Comparison of ENCODE assay signal across 8 mouse cellular contexts in genomic region chr1:143738811-143739210, GRCm38 (mm10). TPM values are rescaled to one million over a fixed set of nuclear protein-coding genes. Genes with fewer than 3 reads are reported as not detected.
DNase-seq lines count a peak whose midpoint lies in the region; ATAC-seq lines count a peak whose summit lies in the region.

No protein-coding gene starts in this region.

- H3K4me2 ChIP-seq in kidney, embryonic 14.5 days (replicated peaks; ENCODE audit: low read depth, low read length), result peak overlapping the region; percentile 73
- peak overlapping the region; percentile 71 for H3K4me2 ChIP-seq in hindbrain, embryonic 11.5 days (replicated peaks; ENCODE audit: low read depth, low read length)
- peak overlapping the region; percentile 96 for H3K4me2 ChIP-seq in stomach, embryonic 16.5 days (ENCODE audit: low read depth, low read length)

- peak overlapping the region; percentile 74 for H3K9ac ChIP-seq in kidney, embryonic 14.5 days (ENCODE audit: low read depth, low read length)
- peak overlapping the region; percentile 85 for H3K9ac ChIP-seq in hindbrain, embryonic 11.5 days (ENCODE audit: low read depth, low read length)
- peak overlapping the region; percentile 84 for H3K9ac ChIP-seq in stomach, embryonic 16.5 days (ENCODE audit: low read length)

- WGBS in kidney, embryonic 14.5 days, result 22% methylated on average over 11 of the region's 11 CpGs
- WGBS in hindbrain, embryonic 11.5 days, result 27% methylated on average over 10 of the region's 11 CpGs
- WGBS in stomach, embryonic 16.5 days, result 13% methylated on average over 10 of the region's 11 CpGs

- H3K27me3 ChIP-seq in kidney, embryonic 14.5 days (ENCODE audit: control insufficient read depth, insufficient read depth, low read length), result no peaks in the 10 kb centered on the region
- no peaks in the 10 kb centered on the region for H3K27me3 ChIP-seq in hindbrain, embryonic 11.5 days (ENCODE audit: control insufficient read depth, insufficient read depth, low read length)
- H3K27me3 ChIP-seq in stomach, embryonic 16.5 days (ENCODE audit: control insufficient read depth, insufficient read depth, low read length), result no peaks in the 10 kb centered on the region

- H3K4me3 ChIP-seq in kidney, embryonic 14.5 days (ENCODE audit: low read length), result peak overlapping the region; percentile 68
- H3K4me3 ChIP-seq in brown adipose tissue, adult 24 weeks (ENCODE audit: insufficient read depth, low read depth, low read length), result peak overlapping the region; percentile 71
- peak overlapping the region; percentile 63 for H3K4me3 ChIP-seq in hindbrain, embryonic 11.5 days (ENCODE audit: low read depth, low read length)
- H3K4me3 ChIP-seq in stomach, embryonic 16.5 days (replicated peaks; ENCODE audit: low read length), result peak overlapping the region; percentile 89

- peak; percentile 16; the same call in 1 of the 2 replicates for ATAC-seq in kidney, embryonic 14.5 days (ENCODE audit: low FRiP score, low TSS enrichment)
- peak; percentile 22; the same call in 1 of the 2 replicates for ATAC-seq in hindbrain, embryonic 11.5 days (ENCODE audit: low FRiP score)
- ATAC-seq in stomach, embryonic 16.5 days (ENCODE audit: insufficient read depth, low FRiP score), result no peak

- no peak for DNase-seq in kidney, adult 8-10 months
- no peak for DNase-seq in hindbrain, embryonic 11.5 days (ENCODE audit: low spot score)
- peak; percentile 25 for DNase-seq in lung, postnatal 36 days
- DNase-seq in right cerebral cortex, adult 18-20 months, result no peak
- no peak for DNase-seq in right cerebral cortex, postnatal 14 days

- H3K27ac ChIP-seq in kidney, embryonic 14.5 days (ENCODE audit: low read depth, low read length), result no peak overlapping the region
- H3K27ac ChIP-seq in brown adipose tissue, adult 24 weeks (replicated peaks; ENCODE audit: low read depth, low read length), result no peak overlapping the region
- H3K27ac ChIP-seq in hindbrain, embryonic 11.5 days (ENCODE audit: low read depth, low read length), result 0 out of 2 replicates have a peak overlapping the region, but pooled peaks have one; percentile 36
- H3K27ac ChIP-seq in stomach, embryonic 16.5 days (ENCODE audit: low read length), result peak overlapping the region; percentile 62; the same call in 1 of the 2 replicates

- H3K9me3 ChIP-seq in kidney, embryonic 14.5 days (ENCODE audit: control insufficient read depth, low read length), result no peaks in the 10 kb centered on the region
- H3K9me3 ChIP-seq in hindbrain, embryonic 11.5 days (ENCODE audit: control insufficient read depth, low read length), result no peaks in the 10 kb centered on the region
- no peaks in the 10 kb centered on the region for H3K9me3 ChIP-seq in stomach, embryonic 16.5 days (replicated peaks; ENCODE audit: control insufficient read depth, low read length)

- peaks cover 11% of the 10 kb centered on the region; the same call in 1 of the 2 replicates for H3K36me3 ChIP-seq in kidney, embryonic 14.5 days (ENCODE audit: control insufficient read depth, insufficient read depth, low read length)
- no peaks in the 10 kb centered on the region for H3K36me3 ChIP-seq in hindbrain, embryonic 11.5 days (ENCODE audit: control insufficient read depth, insufficient read depth, low read length)
- 0 out of 2 replicates have a peak, but pooled peaks cover 6% of the 10 kb centered on the region for H3K36me3 ChIP-seq in stomach, embryonic 16.5 days (ENCODE audit: control insufficient read depth, insufficient read depth, low read length)

- no peaks in the 10 kb centered on the region for H3K4me1 ChIP-seq in kidney, embryonic 14.5 days (ENCODE audit: control insufficient read depth, insufficient read depth, low read length)
- H3K4me1 ChIP-seq in brown adipose tissue, adult 24 weeks (ENCODE audit: control insufficient read depth, insufficient read depth, insufficient read length, low read length), result no peaks in the 10 kb centered on the region
- H3K4me1 ChIP-seq in hindbrain, embryonic 11.5 days (replicated peaks; ENCODE audit: control insufficient read depth, insufficient read depth, low read length), result no peaks in the 10 kb centered on the region
- H3K4me1 ChIP-seq in stomach, embryonic 16.5 days (ENCODE audit: control insufficient read depth, insufficient read depth, low read length), result peaks cover 6% of the 10 kb centered on the region

RNA-seq across cellular contexts. Expression of gene Glrx2, which starts 22.7 kb away (rescaled TPM):
- polyA plus RNA-seq in kidney, embryonic 14.5 days (2014; fragmentation: Nextera tagmentation; extraction: Ambion mirVana), result 74.9 and 76.5 TPM in 2 replicates
- 87.4 and 102 TPM in 2 replicates for polyA plus RNA-seq in brown adipose tissue, adult 24 weeks (2012; ENCODE audit: insufficient read depth, insufficient read length, missing spikeins)
- 73.1 and 76.9 TPM in 2 replicates for polyA plus RNA-seq in hindbrain, embryonic 11.5 days (2014; fragmentation: Nextera tagmentation; extraction: Ambion mirVana)
- polyA plus RNA-seq in stomach, embryonic 16.5 days (2015; fragmentation: Nextera tagmentation; extraction: Ambion mirVana), result 85.2 and 97.9 TPM in 2 replicates

RNA-seq across cellular contexts. Expression of gene Cdc73, which starts 36.1 kb away (rescaled TPM):
- 27.3 and 28.7 TPM in 2 replicates for polyA plus RNA-seq in kidney, embryonic 14.5 days (2014; fragmentation: Nextera tagmentation; extraction: Ambion mirVana)
- 26.7 and 27.2 TPM in 2 replicates for polyA plus RNA-seq in brown adipose tissue, adult 24 weeks (2012; ENCODE audit: insufficient read depth, insufficient read length, missing spikeins)
- polyA plus RNA-seq in hindbrain, embryonic 11.5 days (2014; fragmentation: Nextera tagmentation; extraction: Ambion mirVana), result 25.8 and 25.9 TPM in 2 replicates
- polyA plus RNA-seq in stomach, embryonic 16.5 days (2015; fragmentation: Nextera tagmentation; extraction: Ambion mirVana), result 7.3 and 11.4 TPM in 2 replicates

RNA-seq across cellular contexts. Expression of gene Trove2, which starts 38.1 kb away (rescaled TPM):
- polyA plus RNA-seq in kidney, embryonic 14.5 days (2014; fragmentation: Nextera tagmentation; extraction: Ambion mirVana), result 11.3 and 17.4 TPM in 2 replicates
- 4.9 and 5.0 TPM in 2 replicates for polyA plus RNA-seq in brown adipose tissue, adult 24 weeks (2012; ENCODE audit: insufficient read depth, insufficient read length, missing spikeins)
- 37.5 and 41.0 TPM in 2 replicates for polyA plus RNA-seq in hindbrain, embryonic 11.5 days (2014; fragmentation: Nextera tagmentation; extraction: Ambion mirVana)
- 16.2 and 17.5 TPM in 2 replicates for polyA plus RNA-seq in stomach, embryonic 16.5 days (2015; fragmentation: Nextera tagmentation; extraction: Ambion mirVana)

RNA-seq across cellular contexts. Expression of gene Uchl5, which starts 38.3 kb away (rescaled TPM):
- polyA plus RNA-seq in kidney, embryonic 14.5 days (2014; fragmentation: Nextera tagmentation; extraction: Ambion mirVana), result 87.0 and 102 TPM in 2 replicates
- polyA plus RNA-seq in brown adipose tissue, adult 24 weeks (2012; ENCODE audit: insufficient read depth, insufficient read length, missing spikeins), result 35.5 and 35.8 TPM in 2 replicates
- polyA plus RNA-seq in hindbrain, embryonic 11.5 days (2014; fragmentation: Nextera tagmentation; extraction: Ambion mirVana), result 74.6 and 74.9 TPM in 2 replicates
- polyA plus RNA-seq in stomach, embryonic 16.5 days (2015; fragmentation: Nextera tagmentation; extraction: Ambion mirVana), result 101 and 105 TPM in 2 replicates

Comparison
In these comparisons a context has a peak if more than half of its experiments do, and no peak if none do; other contexts are left out.
1. H3K27ac ChIP-seq: peak in hindbrain, embryonic 11.5 days (single experiment) and stomach, embryonic 16.5 days (single experiment); none in kidney, embryonic 14.5 days (single experiment) and brown adipose tissue, adult 24 weeks (single experiment).
2. Peak in every context shown above with its lines, with median percentiles within 50 percentile points of each other: H3K4me2 ChIP-seq, H3K4me3 ChIP-seq and H3K9ac ChIP-seq.